Mouse (Mus musculus): ENCODE results near the gene Appbp2. TPM values are rescaled to one million over a fixed set of nuclear protein-coding genes. Genes with fewer than 3 reads are reported as not detected.

The Appbp2 gene
- polyA plus RNA-seq, 1 experiment = 43.0 TPM

GRCm38 (mm10) chr11:85222561-85222960 is 12.4 kb downstream of the Appbp2 start:
- no peaks in the 10 kb centered on the region for H3K4me1 ChIP-seq (ENCODE audit: control insufficient read depth, insufficient read depth, low read length)
- DNase-seq = no peak
- no peaks in the 10 kb centered on the region for H3K27me3 ChIP-seq (ENCODE audit: control insufficient read depth, insufficient read depth, low read length)
- WGBS = 89% methylated on average over 6 of the region's 6 CpGs
- no peak for TF ChIP-seq CTCF (IDR thresholded peaks at IDR 0.05; ENCODE audit: borderline replicate concordance, insufficient read depth, low read depth, low read length)
- no peak for TF ChIP-seq POLR2A (IDR thresholded peaks at IDR 0.05; ENCODE audit: borderline replicate concordance, insufficient read depth, low read length)
- no peak overlapping the region for H3K4me3 ChIP-seq (replicated peaks; ENCODE audit: insufficient read depth, low read depth, low read length)
- no peak overlapping the region for H3K27ac ChIP-seq (ENCODE audit: insufficient read depth, low read length)

- 91% methylated on average over 3 of the region's 3 CpGs for WGBS
- no peak for DNase-seq
- Histone ChIP-seq H3K27ac (ENCODE audit: insufficient read depth, low read length) (no peak overlapping the region), H3K4me1 (ENCODE audit: control insufficient read depth, insufficient read depth, low read length) (no peaks in the 10 kb centered on the region), H3K4me3 (replicated peaks; ENCODE audit: insufficient read depth, low read depth, low read length) (no peak overlapping the region), H3K27me3 (ENCODE audit: control insufficient read depth, insufficient read depth, low read length) (no peaks in the 10 kb centered on the region)
- TF ChIP-seq POLR2A (IDR thresholded peaks at IDR 0.05; ENCODE audit: borderline replicate concordance, insufficient read depth, low read length) = no peak
- no peak for TF ChIP-seq CTCF (IDR thresholded peaks at IDR 0.05; ENCODE audit: borderline replicate concordance, insufficient read depth, low read depth, low read length)
Observed at GRCm38 (mm10) chr11:85219014-85219413, 15.9 kb downstream of the Appbp2 start.

- H3K4me3 ChIP-seq (replicated peaks; ENCODE audit: insufficient read depth, low read depth, low read length) = no peak overlapping the region
- no peak for DNase-seq
- H3K27me3 ChIP-seq (ENCODE audit: control insufficient read depth, insufficient read depth, low read length) = no peaks in the 10 kb centered on the region
- no peak for TF ChIP-seq POLR2A (IDR thresholded peaks at IDR 0.05; ENCODE audit: borderline replicate concordance, insufficient read depth, low read length)
- TF ChIP-seq CTCF (IDR thresholded peaks at IDR 0.05; ENCODE audit: borderline replicate concordance, insufficient read depth, low read depth, low read length) = no peak
- no peaks in the 10 kb centered on the region for H3K4me1 ChIP-seq (ENCODE audit: control insufficient read depth, insufficient read depth, low read length)
- WGBS = 95% methylated on average over 3 of the region's 3 CpGs
- H3K27ac ChIP-seq (ENCODE audit: insufficient read depth, low read length) = no peak overlapping the region
Observed at GRCm38 (mm10) chr11:85214679-85215078, 20.3 kb downstream of the Appbp2 start.

GRCm38 (mm10) chr11:85213215-85213614 is 21.7 kb downstream of the Appbp2 start:
- no peak overlapping the region for H3K27ac ChIP-seq (ENCODE audit: insufficient read depth, low read length)
- WGBS = 93% methylated on average over 2 of the region's 2 CpGs
- no peak for DNase-seq
- no peak overlapping the region for H3K4me3 ChIP-seq (replicated peaks; ENCODE audit: insufficient read depth, low read depth, low read length)
- H3K4me1 ChIP-seq (ENCODE audit: control insufficient read depth, insufficient read depth, low read length) = no peaks in the 10 kb centered on the region
- TF ChIP-seq POLR2A (IDR thresholded peaks at IDR 0.05; ENCODE audit: borderline replicate concordance, insufficient read depth, low read length) = no peak
- TF ChIP-seq CTCF (IDR thresholded peaks at IDR 0.05; ENCODE audit: borderline replicate concordance, insufficient read depth, low read depth, low read length) = no peak
- H3K27me3 ChIP-seq (ENCODE audit: control insufficient read depth, insufficient read depth, low read length) = no peaks in the 10 kb centered on the region

- TF ChIP-seq POLR2A (IDR thresholded peaks at IDR 0.05; ENCODE audit: borderline replicate concordance, insufficient read depth, low read length) = no peak
- TF ChIP-seq CTCF (IDR thresholded peaks at IDR 0.05; ENCODE audit: borderline replicate concordance, insufficient read depth, low read depth, low read length) = no peak
- WGBS = 99% methylated on average over 2 of the region's 2 CpGs
- H3K4me3 ChIP-seq (replicated peaks; ENCODE audit: insufficient read depth, low read depth, low read length) = no peak overlapping the region
Observed at GRCm38 (mm10) chr11:85211151-85211550, 23.8 kb downstream of the Appbp2 start.

GRCm38 (mm10) chr11:85206231-85206630 is 28.7 kb downstream of the Appbp2 start:
- DNase-seq = no peak
- H3K27ac ChIP-seq (ENCODE audit: insufficient read depth, low read length) = no peak overlapping the region
- H3K27me3 ChIP-seq (ENCODE audit: control insufficient read depth, insufficient read depth, low read length) = no peaks in the 10 kb centered on the region
- H3K4me3 ChIP-seq (replicated peaks; ENCODE audit: insufficient read depth, low read depth, low read length) = no peak overlapping the region
- H3K4me1 ChIP-seq (ENCODE audit: control insufficient read depth, insufficient read depth, low read length) = no peaks in the 10 kb centered on the region
- TF ChIP-seq POLR2A (IDR thresholded peaks at IDR 0.05; ENCODE audit: borderline replicate concordance, insufficient read depth, low read length) (no peak), CTCF (IDR thresholded peaks at IDR 0.05; ENCODE audit: borderline replicate concordance, insufficient read depth, low read depth, low read length) (no peak)

More at GRCm38 (mm10) chr11:85211151-85211550, 23.8 kb downstream of the Appbp2 start:
- no peaks in the 10 kb centered on the region for H3K27me3 ChIP-seq (ENCODE audit: control insufficient read depth, insufficient read depth, low read length)
- H3K27ac ChIP-seq (ENCODE audit: insufficient read depth, low read length) = no peak overlapping the region
- DNase-seq = no peak
- no peaks in the 10 kb centered on the region for H3K4me1 ChIP-seq (ENCODE audit: control insufficient read depth, insufficient read depth, low read length)

- no peaks in the 10 kb centered on the region for H3K4me1 ChIP-seq (ENCODE audit: control insufficient read depth, insufficient read depth, low read length)
- H3K27ac ChIP-seq (ENCODE audit: insufficient read depth, low read length) = no peak overlapping the region
- H3K4me3 ChIP-seq (replicated peaks; ENCODE audit: insufficient read depth, low read depth, low read length) = no peak overlapping the region
- TF ChIP-seq CTCF (IDR thresholded peaks at IDR 0.05; ENCODE audit: borderline replicate concordance, insufficient read depth, low read depth, low read length) (no peak), POLR2A (IDR thresholded peaks at IDR 0.05; ENCODE audit: borderline replicate concordance, insufficient read depth, low read length) (no peak)
- no peak for DNase-seq
- no peaks in the 10 kb centered on the region for H3K27me3 ChIP-seq (ENCODE audit: control insufficient read depth, insufficient read depth, low read length)
- WGBS = 79% methylated on average over 2 of the region's 2 CpGs
Observed at GRCm38 (mm10) chr11:85198906-85199305, 36.0 kb downstream of the Appbp2 start.

- no peak overlapping the region for H3K4me3 ChIP-seq (replicated peaks; ENCODE audit: insufficient read depth, low read depth, low read length)
- no peak for TF ChIP-seq POLR2A (IDR thresholded peaks at IDR 0.05; ENCODE audit: borderline replicate concordance, insufficient read depth, low read length)
- no peak for TF ChIP-seq CTCF (IDR thresholded peaks at IDR 0.05; ENCODE audit: borderline replicate concordance, insufficient read depth, low read depth, low read length)
- no peak for DNase-seq
- no peaks in the 10 kb centered on the region for H3K4me1 ChIP-seq (ENCODE audit: control insufficient read depth, insufficient read depth, low read length)
- no peaks in the 10 kb centered on the region for H3K27me3 ChIP-seq (ENCODE audit: control insufficient read depth, insufficient read depth, low read length)
- 92% methylated on average over 9 of the region's 9 CpGs for WGBS
- no peak overlapping the region for H3K27ac ChIP-seq (ENCODE audit: insufficient read depth, low read length)
Observed at GRCm38 (mm10) chr11:85196046-85196445, 38.9 kb downstream of the Appbp2 start.
